Mouse (Mus musculus): ENCODE data around the gene Pdk1. TPM values are rescaled to one million over a fixed set of nuclear protein-coding genes. Genes with fewer than 3 reads are reported as not detected.
A peak's percentile ranks its signal among the peaks of the same experiment; 100 is the strongest.
"Not testable (repeated sequence)": the region's sequence is repeated elsewhere in the genome, so short reads cannot be mapped to it uniquely, and the experiment has no call there.

Pdk1 gene
- total RNA-seq (2021) = 10 to 100 TPM; 44.3 to 46.0 TPM
- long read RNA-seq, experiment 1, full-length matches to known transcripts = 23 of 27 reads
- long read RNA-seq, experiment 1, partial matches to known transcripts = 3 of 27 reads
- long read RNA-seq, experiment 1, other reads (novel, unspliced or antisense) = 1 of 27 reads
- long read RNA-seq, experiment 2, full-length matches to known transcripts = 19 of 25 reads
- long read RNA-seq, experiment 2, partial matches to known transcripts = 1 of 25 reads
- long read RNA-seq, experiment 2, other reads (novel, unspliced or antisense) = 5 of 25 reads

- intact Hi-C loops (cut with DNase I) = no loop called here
- DNase-seq (ENCODE audit: low spot score in 2 of 2) = peak; percentile 96 to 97
Observed at GRCm38 (mm10) chr2:71872801-71873443, at the start of gene Pdk1. Gene Pdk1 (plus strand): TSS chr2:71873224.

GRCm38 (mm10) chr2:71824146-71824545 lies 48.9 kb upstream of the Pdk1 start:
- DNase-seq (ENCODE audit: low spot score in 2 of 2) = no peak
- intact Hi-C loops (cut with DNase I) = no loop called here

- intact Hi-C loops (cut with DNase I) = no loop called here
- DNase-seq (ENCODE audit: low spot score in 2 of 2) = no peak
Observed at GRCm38 (mm10) chr2:71827711-71828110, 45.3 kb upstream of the Pdk1 start.

GRCm38 (mm10) chr2:71828928-71829327 lies 44.1 kb upstream of the Pdk1 start:
- DNase-seq (ENCODE audit: low spot score in 2 of 2) = no peak
- intact Hi-C loops (cut with DNase I) = no loop called here

- intact Hi-C loops (cut with DNase I) = no loop called here
Observed at GRCm38 (mm10) chr2:71833626-71834025, 39.4 kb upstream of the Pdk1 start.

GRCm38 (mm10) chr2:71834371-71834770 lies 38.7 kb upstream of the Pdk1 start:
- DNase-seq (ENCODE audit: low spot score in 2 of 2) = no peak
- intact Hi-C loops (cut with DNase I) = no loop called here

More at GRCm38 (mm10) chr2:71833626-71834025, 39.4 kb upstream of the Pdk1 start:
- no peak for DNase-seq (ENCODE audit: low spot score in 2 of 2)

- no peak for DNase-seq (ENCODE audit: low spot score in 2 of 2)
- intact Hi-C loops (cut with DNase I) = no loop called here
Observed at GRCm38 (mm10) chr2:71835556-71835955, 37.5 kb upstream of the Pdk1 start.

- intact Hi-C loops (cut with DNase I) = no loop called here
Observed at GRCm38 (mm10) chr2:71836232-71836631, 36.8 kb upstream of the Pdk1 start.

GRCm38 (mm10) chr2:71837261-71837660 lies 35.8 kb upstream of the Pdk1 start:
- DNase-seq (ENCODE audit: low spot score in 2 of 2) = no peak
- intact Hi-C loops (cut with DNase I) = no loop called here

More at GRCm38 (mm10) chr2:71836232-71836631, 36.8 kb upstream of the Pdk1 start:
- no peak for DNase-seq (ENCODE audit: low spot score in 2 of 2)

GRCm38 (mm10) chr2:71837791-71838190 lies 35.2 kb upstream of the Pdk1 start:
- intact Hi-C loops (cut with DNase I) = no loop called here

GRCm38 (mm10) chr2:71843316-71843715 lies 29.7 kb upstream of the Pdk1 start:
- DNase-seq (ENCODE audit: low spot score in 2 of 2) = no peak
- intact Hi-C loops (cut with DNase I) = loop anchor here (5.0 kb wide), 1 partner anchor 109 kb away; no protein-coding TSS in a partner anchor

More at GRCm38 (mm10) chr2:71837791-71838190, 35.2 kb upstream of the Pdk1 start:
- peak; percentile 70 to 83 for DNase-seq (ENCODE audit: low spot score in 2 of 2)

GRCm38 (mm10) chr2:71844906-71845305 lies 28.1 kb upstream of the Pdk1 start:
- no peak for DNase-seq (ENCODE audit: low spot score in 2 of 2)
- intact Hi-C loops (cut with DNase I) = loop anchor here (5.0 kb wide), 1 partner anchor 107 kb away; no protein-coding TSS in a partner anchor

GRCm38 (mm10) chr2:71852161-71852560 lies 20.9 kb upstream of the Pdk1 start:
- peak; percentile 63 to 74 for DNase-seq (ENCODE audit: low spot score in 2 of 2)
- intact Hi-C loops (cut with DNase I) = not testable (repeated sequence)

- DNase-seq (ENCODE audit: low spot score in 2 of 2) = no peak
- intact Hi-C loops (cut with DNase I) = no loop called here
Observed at GRCm38 (mm10) chr2:71855076-71855475, 17.9 kb upstream of the Pdk1 start.

- intact Hi-C loops (cut with DNase I) = no loop called here
- DNase-seq (ENCODE audit: low spot score in 2 of 2) = no peak
Observed at GRCm38 (mm10) chr2:71863531-71864173, 9.4 kb upstream of the Pdk1 start.

GRCm38 (mm10) chr2:71865022-71865421 lies 8.0 kb upstream of the Pdk1 start:
- intact Hi-C loops (cut with DNase I) = no loop called here
- peak; percentile 71 to 72 for DNase-seq (ENCODE audit: low spot score in 2 of 2)

- intact Hi-C loops (cut with DNase I) = no loop called here
- no peak for DNase-seq (ENCODE audit: low spot score in 2 of 2)
Observed at GRCm38 (mm10) chr2:71865935-71866334, 7.1 kb upstream of the Pdk1 start.

GRCm38 (mm10) chr2:71866565-71866964 lies 6.5 kb upstream of the Pdk1 start:
- DNase-seq (ENCODE audit: low spot score in 2 of 2) = no peak
- intact Hi-C loops (cut with DNase I) = no loop called here

- intact Hi-C loops (cut with DNase I) = no loop called here
Observed at GRCm38 (mm10) chr2:71867019-71867418, 6.0 kb upstream of the Pdk1 start.

GRCm38 (mm10) chr2:71867480-71867879 lies 5.5 kb upstream of the Pdk1 start:
- intact Hi-C loops (cut with DNase I) = no loop called here
- no peak for DNase-seq (ENCODE audit: low spot score in 2 of 2)

More at GRCm38 (mm10) chr2:71867019-71867418, 6.0 kb upstream of the Pdk1 start:
- DNase-seq (ENCODE audit: low spot score in 2 of 2) = no peak
